Mouse (Mus musculus): Measurements from ENCODE around the gene Rgs6.

DNA sequence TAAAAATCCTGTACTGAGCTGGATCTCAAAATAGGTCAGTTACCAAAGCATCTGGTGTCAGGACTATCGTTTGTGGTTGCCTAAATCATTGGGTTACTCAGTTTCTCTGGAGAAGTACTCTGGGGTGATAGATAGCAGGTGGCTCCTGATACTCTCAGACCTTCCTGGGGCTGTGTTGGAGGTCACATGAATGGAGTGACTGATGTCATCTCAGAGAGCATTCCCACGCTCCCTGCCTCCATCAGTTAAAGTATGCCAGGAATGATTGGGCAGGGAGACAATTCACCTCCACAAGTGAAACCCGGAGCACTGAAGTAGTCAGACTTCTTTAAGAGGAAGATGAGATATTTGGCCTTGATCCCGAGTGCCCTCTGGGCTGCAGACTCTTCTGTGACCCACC lies 15.9 kb downstream of the Rgs6 start:
- TF ChIP-seq CTCF (IDR thresholded peaks at IDR 0.05; ENCODE audit: low read depth) (no peak), EP300 (optimal IDR thresholded peaks at IDR 0.05) (no peak)

Data from stomach, postnatal 0 days (tissue).